Mouse (Mus musculus): ENCODE data around the gene Cdc14b. TPM values are rescaled to one million over a fixed set of nuclear protein-coding genes. Genes with fewer than 3 reads are reported as not detected.

Cdc14b gene
- polyA plus RNA-seq, 1 experiment from 2014 or later: 21.0 TPM

DNA sequence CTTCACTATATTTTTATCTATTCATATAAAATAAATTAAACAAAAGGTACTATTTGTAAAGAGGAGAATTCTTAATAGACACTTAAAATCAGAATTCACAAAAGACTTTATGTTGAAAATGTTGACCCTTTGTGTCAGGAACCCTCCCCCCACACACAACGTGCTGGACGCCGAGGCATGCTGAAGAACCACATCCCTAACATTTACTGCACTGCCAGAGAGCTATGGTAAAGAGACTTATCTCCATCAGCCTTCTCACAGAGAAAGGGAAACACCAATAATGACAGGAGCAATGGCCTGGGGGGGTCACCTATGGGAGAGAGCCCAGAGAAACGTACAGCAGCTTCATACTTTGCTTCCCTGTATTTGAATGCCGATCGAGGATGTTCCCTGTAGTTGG is 66.9 kb downstream of the Cdc14b start:
- ATAC-seq (ENCODE audit: insufficient number of reproducible peaks, insufficient read depth, low FRiP score, low read depth): no peak
- Histone ChIP-seq H3K4me3 (ENCODE audit: control insufficient read depth in 1 of 2, insufficient read depth in 1 of 2, low read depth in 1 of 2, low read length in 2 of 2) (no peak overlapping the region), H3K9ac (ENCODE audit: low read length) (no peak overlapping the region), H3K36me3 (ENCODE audit: control insufficient read depth, insufficient read depth, low read length) (peaks cover 17% of the 10 kb centered on the region), H3K9me3 (ENCODE audit: control insufficient read depth, low read length) (no peaks in the 10 kb centered on the region), H3K4me1 (ENCODE audit: control insufficient read depth in 2 of 2, insufficient read depth in 2 of 2, low read length in 2 of 2) (no peaks in the 10 kb centered on the region), H3K4me2 (ENCODE audit: low read length) (no peak overlapping the region), H3K27me3 (ENCODE audit: control insufficient read depth, insufficient read depth, low read length) (no peaks in the 10 kb centered on the region), H3K27ac (replicated peaks in 1 of 2; ENCODE audit: control insufficient read depth in 1 of 2, insufficient read depth in 1 of 2, low read depth in 2 of 2, low read length in 2 of 2) (no peak overlapping the region)
- WGBS: 83% methylated on average over 6 of the region's 6 CpGs

- Histone ChIP-seq H3K4me2 (ENCODE audit: low read length) (no peak overlapping the region), H3K4me1 (ENCODE audit: control insufficient read depth in 2 of 2, insufficient read depth in 2 of 2, low read length in 2 of 2) (no peaks in the 10 kb centered on the region), H3K9me3 (ENCODE audit: control insufficient read depth, low read length) (no peaks in the 10 kb centered on the region), H3K4me3 (ENCODE audit: control insufficient read depth in 1 of 2, insufficient read depth in 1 of 2, low read depth in 1 of 2, low read length in 2 of 2) (no peak overlapping the region), H3K27ac (replicated peaks in 1 of 2; ENCODE audit: control insufficient read depth in 1 of 2, insufficient read depth in 1 of 2, low read depth in 2 of 2, low read length in 2 of 2) (no peak overlapping the region), H3K36me3 (ENCODE audit: control insufficient read depth, insufficient read depth, low read length) (peaks cover 22% of the 10 kb centered on the region), H3K9ac (ENCODE audit: low read length) (no peak overlapping the region), H3K27me3 (ENCODE audit: control insufficient read depth, insufficient read depth, low read length) (no peaks in the 10 kb centered on the region)
- peak; percentile 68; the same call in 1 of the 2 replicates for ATAC-seq (ENCODE audit: insufficient number of reproducible peaks, insufficient read depth, low FRiP score, low read depth)
- 60% methylated on average over 2 of the region's 2 CpGs for WGBS
Observed at GRCm38 (mm10) chr13:64205186-64205585, 69.9 kb downstream of the Cdc14b start.

- Histone ChIP-seq H3K9me3 (ENCODE audit: control insufficient read depth, low read length) (no peaks in the 10 kb centered on the region), H3K9ac (ENCODE audit: low read length) (no peak overlapping the region), H3K27ac (replicated peaks in 1 of 2; ENCODE audit: control insufficient read depth in 1 of 2, insufficient read depth in 1 of 2, low read depth in 2 of 2, low read length in 2 of 2) (no peak overlapping the region), H3K4me1 (ENCODE audit: control insufficient read depth in 2 of 2, insufficient read depth in 2 of 2, low read length in 2 of 2) (no peaks in the 10 kb centered on the region), H3K36me3 (ENCODE audit: control insufficient read depth, insufficient read depth, low read length) (peaks cover 18% of the 10 kb centered on the region), H3K27me3 (ENCODE audit: control insufficient read depth, insufficient read depth, low read length) (no peaks in the 10 kb centered on the region), H3K4me3 (ENCODE audit: control insufficient read depth in 1 of 2, insufficient read depth in 1 of 2, low read depth in 1 of 2, low read length in 2 of 2) (no peak overlapping the region), H3K4me2 (ENCODE audit: low read length) (no peak overlapping the region)
- WGBS: 66% methylated on average over 2 of the region's 2 CpGs
- no peak for ATAC-seq (ENCODE audit: insufficient number of reproducible peaks, insufficient read depth, low FRiP score, low read depth)
Observed at GRCm38 (mm10) chr13:64204726-64205125, 70.4 kb downstream of the Cdc14b start.

GRCm38 (mm10) chr13:64200911-64201310 is 74.2 kb downstream of the Cdc14b start:
- Histone ChIP-seq H3K4me3 (ENCODE audit: control insufficient read depth in 1 of 2, insufficient read depth in 1 of 2, low read depth in 1 of 2, low read length in 2 of 2) (no peak overlapping the region), H3K27ac (replicated peaks in 1 of 2; ENCODE audit: control insufficient read depth in 1 of 2, insufficient read depth in 1 of 2, low read depth in 2 of 2, low read length in 2 of 2) (no peak overlapping the region), H3K27me3 (ENCODE audit: control insufficient read depth, insufficient read depth, low read length) (no peaks in the 10 kb centered on the region), H3K9me3 (ENCODE audit: control insufficient read depth, low read length) (no peaks in the 10 kb centered on the region), H3K9ac (ENCODE audit: low read length) (no peak overlapping the region), H3K4me1 (ENCODE audit: control insufficient read depth in 2 of 2, insufficient read depth in 2 of 2, low read length in 2 of 2) (no peaks in the 10 kb centered on the region), H3K36me3 (ENCODE audit: control insufficient read depth, insufficient read depth, low read length) (peaks cover 33% of the 10 kb centered on the region), H3K4me2 (ENCODE audit: low read length) (no peak overlapping the region)
- ATAC-seq (ENCODE audit: insufficient number of reproducible peaks, insufficient read depth, low FRiP score, low read depth): no peak
- 81% methylated on average over 4 of the region's 4 CpGs for WGBS

GRCm38 (mm10) chr13:64198310-64198709 is 76.8 kb downstream of the Cdc14b start:
- WGBS: 92% methylated on average over 4 of the region's 4 CpGs
- no peak for ATAC-seq (ENCODE audit: insufficient number of reproducible peaks, insufficient read depth, low FRiP score, low read depth)
- H3K27me3 ChIP-seq (ENCODE audit: control insufficient read depth, insufficient read depth, low read length): no peaks in the 10 kb centered on the region
- H3K9ac ChIP-seq (ENCODE audit: low read length): no peak overlapping the region
- no peak overlapping the region for H3K4me2 ChIP-seq (ENCODE audit: low read length)
- H3K4me1 ChIP-seq (ENCODE audit: control insufficient read depth in 2 of 2, insufficient read depth in 2 of 2, low read length in 2 of 2): peaks cover under 1 to 3% of the 10 kb centered on the region in 2 experiments; a peak in 2 of 4 replicates
- H3K9me3 ChIP-seq (ENCODE audit: control insufficient read depth, low read length): no peaks in the 10 kb centered on the region
- H3K27ac ChIP-seq (replicated peaks in 1 of 2; ENCODE audit: control insufficient read depth in 1 of 2, insufficient read depth in 1 of 2, low read depth in 2 of 2, low read length in 2 of 2): no peak overlapping the region
- peaks cover 40% of the 10 kb centered on the region for H3K36me3 ChIP-seq (ENCODE audit: control insufficient read depth, insufficient read depth, low read length)
- no peak overlapping the region for H3K4me3 ChIP-seq (ENCODE audit: control insufficient read depth in 1 of 2, insufficient read depth in 1 of 2, low read depth in 1 of 2, low read length in 2 of 2)

DNA sequence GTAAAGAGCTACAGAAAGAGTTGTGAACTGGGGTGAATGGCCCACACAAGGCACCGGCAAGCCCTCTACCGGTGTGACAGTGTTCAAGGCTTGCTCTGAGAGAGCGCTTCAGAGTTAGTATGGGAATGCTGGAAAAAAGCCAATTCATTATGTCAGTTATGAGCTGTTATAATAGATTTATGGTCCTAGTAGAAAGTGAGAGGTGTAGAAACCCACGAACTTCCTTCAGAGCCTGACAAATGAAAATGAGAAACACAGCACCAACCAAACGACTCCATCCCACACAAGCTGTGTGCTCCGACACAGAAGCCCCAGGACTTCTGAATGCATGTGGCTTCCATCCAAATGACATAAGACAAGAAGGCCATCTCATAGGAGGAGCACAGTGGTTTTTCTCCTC is 77.2 kb downstream of the Cdc14b start:
- no peak overlapping the region for H3K9ac ChIP-seq (ENCODE audit: low read length)
- peaks cover 2 to 3% of the 10 kb centered on the region in 2 experiments; a peak in 2 of 4 replicates for H3K4me1 ChIP-seq (ENCODE audit: control insufficient read depth in 2 of 2, insufficient read depth in 2 of 2, low read length in 2 of 2)
- H3K27ac ChIP-seq (replicated peaks in 1 of 2; ENCODE audit: control insufficient read depth in 1 of 2, insufficient read depth in 1 of 2, low read depth in 2 of 2, low read length in 2 of 2): no peak overlapping the region
- ATAC-seq (ENCODE audit: insufficient number of reproducible peaks, insufficient read depth, low FRiP score, low read depth): no peak
- no peaks in the 10 kb centered on the region for H3K9me3 ChIP-seq (ENCODE audit: control insufficient read depth, low read length)
- H3K36me3 ChIP-seq (ENCODE audit: control insufficient read depth, insufficient read depth, low read length): peaks cover 40% of the 10 kb centered on the region
- H3K4me2 ChIP-seq (ENCODE audit: low read length): no peak overlapping the region
- H3K4me3 ChIP-seq (ENCODE audit: control insufficient read depth in 1 of 2, insufficient read depth in 1 of 2, low read depth in 1 of 2, low read length in 2 of 2): no peak overlapping the region
- 85% methylated on average over 6 of the region's 6 CpGs for WGBS
- no peaks in the 10 kb centered on the region for H3K27me3 ChIP-seq (ENCODE audit: control insufficient read depth, insufficient read depth, low read length)

- Histone ChIP-seq H3K27ac (replicated peaks in 1 of 2; ENCODE audit: control insufficient read depth in 1 of 2, insufficient read depth in 1 of 2, low read depth in 2 of 2, low read length in 2 of 2) (peak overlapping the region; percentile 81 to 83), H3K4me1 (ENCODE audit: control insufficient read depth in 2 of 2, insufficient read depth in 2 of 2, low read length in 2 of 2) (peaks cover 13 to 22% of the 10 kb centered on the region in 2 experiments), H3K9ac (ENCODE audit: low read length) (no peak overlapping the region), H3K36me3 (ENCODE audit: control insufficient read depth, insufficient read depth, low read length) (peaks cover 47% of the 10 kb centered on the region), H3K9me3 (ENCODE audit: control insufficient read depth, low read length) (no peaks in the 10 kb centered on the region), H3K4me2 (ENCODE audit: low read length) (no peak overlapping the region), H3K4me3 (ENCODE audit: control insufficient read depth in 1 of 2, insufficient read depth in 1 of 2, low read depth in 1 of 2, low read length in 2 of 2) (no peak overlapping the region), H3K27me3 (ENCODE audit: control insufficient read depth, insufficient read depth, low read length) (no peaks in the 10 kb centered on the region)
- ATAC-seq (ENCODE audit: insufficient number of reproducible peaks, insufficient read depth, low FRiP score, low read depth): peak; percentile 45; the same call in 1 of the 2 replicates
Observed at GRCm38 (mm10) chr13:64187065-64187464, 88.0 kb downstream of the Cdc14b start.

DNA sequence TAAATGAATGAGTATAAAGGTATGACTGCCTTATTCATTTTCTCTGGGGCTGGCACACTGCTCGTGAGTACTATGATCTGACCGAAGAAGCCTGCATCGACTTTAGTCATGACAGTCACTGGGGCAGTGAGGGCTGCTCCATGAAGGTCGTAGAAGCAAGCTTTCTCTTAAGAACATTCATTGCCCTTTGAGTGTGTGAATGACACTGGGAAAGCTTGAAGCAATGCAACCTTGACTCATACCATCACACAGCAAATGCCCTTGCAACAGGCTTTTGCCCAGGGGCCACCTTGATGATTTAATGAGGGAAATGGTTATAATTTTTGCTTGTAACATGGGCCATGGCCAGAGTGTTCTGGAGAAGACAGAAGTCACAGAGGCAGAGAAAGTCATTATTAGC is 88.6 kb downstream of the Cdc14b start:
- no peaks in the 10 kb centered on the region for H3K9me3 ChIP-seq (ENCODE audit: control insufficient read depth, low read length)
- H3K9ac ChIP-seq (ENCODE audit: low read length): no peak overlapping the region
- no peaks in the 10 kb centered on the region for H3K27me3 ChIP-seq (ENCODE audit: control insufficient read depth, insufficient read depth, low read length)
- 92% methylated on average over 4 of the region's 4 CpGs for WGBS
- peaks cover 52% of the 10 kb centered on the region for H3K36me3 ChIP-seq (ENCODE audit: control insufficient read depth, insufficient read depth, low read length)
- H3K4me2 ChIP-seq (ENCODE audit: low read length): no peak overlapping the region
- H3K4me3 ChIP-seq (ENCODE audit: control insufficient read depth in 1 of 2, insufficient read depth in 1 of 2, low read depth in 1 of 2, low read length in 2 of 2): no peak overlapping the region
- ATAC-seq (ENCODE audit: insufficient number of reproducible peaks, insufficient read depth, low FRiP score, low read depth): no peak
- peaks cover 13 to 22% of the 10 kb centered on the region in 2 experiments for H3K4me1 ChIP-seq (ENCODE audit: control insufficient read depth in 2 of 2, insufficient read depth in 2 of 2, low read length in 2 of 2)
- H3K27ac ChIP-seq (replicated peaks in 1 of 2; ENCODE audit: control insufficient read depth in 1 of 2, insufficient read depth in 1 of 2, low read depth in 2 of 2, low read length in 2 of 2): peak overlapping the region; percentile 81 to 83
